Mouse (Mus musculus) c-Kit-positive CD71-positive TER-119-positive erythroid progenitor cells, embryonic 14.5 days (primary cell): ENCODE measurements around the gene Irgm1.
"Not testable (repeated sequence)": the region's sequence is repeated elsewhere in the genome, so short reads cannot be mapped to it uniquely, and the experiment has no call there.

ENCODE experiments used
- DNase-seq: peaks from one replicate; pipeline ENCODE4 v3.0.0-alpha.2; 2013; ENCODE audit warnings: low spot score

Gene Irgm1

DNA sequence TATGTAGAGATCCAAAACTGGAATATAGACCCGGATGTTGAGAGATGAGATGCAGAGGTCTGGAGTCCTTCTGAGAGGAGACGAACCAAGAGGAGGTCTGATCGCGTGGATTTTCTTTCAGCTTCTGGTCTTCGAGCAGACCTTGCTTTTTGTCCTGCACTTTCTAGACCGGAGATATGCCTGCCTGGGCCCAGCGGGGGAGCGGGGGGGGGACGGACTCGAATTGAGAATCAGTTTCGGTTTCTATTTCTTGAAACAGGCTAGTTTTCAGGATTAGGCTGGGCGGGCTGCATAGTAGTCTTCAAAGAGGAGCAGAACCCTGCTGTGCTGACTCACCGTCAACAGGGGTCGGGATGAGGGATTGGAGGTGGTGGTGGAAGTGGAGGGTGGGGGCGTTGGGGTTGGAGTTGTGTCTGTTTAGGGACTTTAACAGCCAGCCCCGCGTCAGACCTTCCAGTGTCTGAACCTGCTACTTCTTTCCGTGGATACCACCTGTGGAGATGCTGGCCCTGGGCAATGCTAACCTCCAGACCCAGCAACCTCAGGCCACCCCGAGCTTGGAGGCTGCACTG, at the start of gene Irgm1:
Irgm1 (minus strand) TSS at position 483 of the 572 bp plus-strand sequence.
- DNase-seq, result peak; percentile 76

- DNase-seq, result no peak
These were observed 46.9 kb upstream of the Irgm1 start for GRCm38 (mm10) chr11:48918380-48918779.

DNA sequence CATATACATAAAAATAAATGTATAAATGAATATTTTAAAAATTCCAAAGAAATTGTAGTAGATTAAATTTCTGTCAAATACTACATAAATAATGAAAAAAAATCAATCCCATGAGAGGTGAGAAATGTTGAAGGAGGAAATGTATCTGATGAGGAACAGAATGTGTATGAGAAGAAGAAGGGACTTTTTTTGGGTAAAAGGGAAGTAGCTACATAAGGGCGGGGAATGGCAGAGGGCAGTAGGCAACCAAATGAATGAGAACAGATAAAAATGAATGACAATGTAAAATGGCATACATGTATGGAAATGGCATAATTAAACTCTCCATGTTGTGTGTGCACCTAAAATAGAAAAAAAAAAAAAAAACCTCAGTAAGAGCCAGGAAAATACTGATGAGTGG, 42.1 kb upstream of the Irgm1 start:
- no peak for DNase-seq

DNA sequence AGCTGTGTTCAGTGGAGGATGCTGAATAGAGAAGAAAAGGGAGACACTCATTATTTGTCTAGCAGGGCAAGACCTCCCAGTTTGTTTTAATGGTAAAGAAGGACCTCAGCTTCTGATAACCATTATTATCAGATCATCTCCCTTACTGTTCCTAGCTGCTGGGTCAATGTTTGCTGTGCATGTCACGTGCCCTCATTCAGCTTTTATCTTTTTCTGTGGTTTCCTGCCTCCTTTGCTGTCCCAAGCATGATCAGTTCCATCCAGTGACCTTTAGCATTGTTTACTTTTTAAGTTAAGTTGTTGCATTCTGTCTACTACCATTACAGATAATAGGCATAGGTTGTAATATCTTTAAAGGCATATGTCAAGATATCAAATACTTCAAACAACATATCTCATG, 37.0 kb upstream of the Irgm1 start:
- DNase-seq, result no peak

GRCm38 (mm10) chr11:48902021-48902420, 30.5 kb upstream of the Irgm1 start, which contains the start of gene Gm5431:
TSS of gene Gm5431 (minus strand) at chr11:48902214.
- DNase-seq, result no peak

DNA sequence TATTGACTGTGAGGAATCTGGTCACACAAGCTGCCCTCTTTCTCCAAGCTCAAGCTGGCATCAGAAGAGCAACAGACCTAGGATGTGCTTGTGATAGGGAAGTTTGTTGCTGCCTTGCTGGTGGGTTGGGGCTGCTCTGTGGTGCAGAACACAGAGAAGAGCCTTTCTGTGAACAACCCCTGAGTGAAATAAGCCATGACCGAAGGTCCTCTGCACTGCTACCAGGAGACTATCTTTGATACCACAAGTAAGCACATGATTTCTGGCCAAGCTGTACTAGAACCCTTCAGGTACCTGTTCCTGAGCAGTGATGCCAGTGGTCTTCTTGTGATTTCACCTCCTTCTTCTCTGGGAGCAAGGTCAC, 30.1 kb upstream of the Irgm1 start:
- not testable (repeated sequence) for DNase-seq

DNA sequence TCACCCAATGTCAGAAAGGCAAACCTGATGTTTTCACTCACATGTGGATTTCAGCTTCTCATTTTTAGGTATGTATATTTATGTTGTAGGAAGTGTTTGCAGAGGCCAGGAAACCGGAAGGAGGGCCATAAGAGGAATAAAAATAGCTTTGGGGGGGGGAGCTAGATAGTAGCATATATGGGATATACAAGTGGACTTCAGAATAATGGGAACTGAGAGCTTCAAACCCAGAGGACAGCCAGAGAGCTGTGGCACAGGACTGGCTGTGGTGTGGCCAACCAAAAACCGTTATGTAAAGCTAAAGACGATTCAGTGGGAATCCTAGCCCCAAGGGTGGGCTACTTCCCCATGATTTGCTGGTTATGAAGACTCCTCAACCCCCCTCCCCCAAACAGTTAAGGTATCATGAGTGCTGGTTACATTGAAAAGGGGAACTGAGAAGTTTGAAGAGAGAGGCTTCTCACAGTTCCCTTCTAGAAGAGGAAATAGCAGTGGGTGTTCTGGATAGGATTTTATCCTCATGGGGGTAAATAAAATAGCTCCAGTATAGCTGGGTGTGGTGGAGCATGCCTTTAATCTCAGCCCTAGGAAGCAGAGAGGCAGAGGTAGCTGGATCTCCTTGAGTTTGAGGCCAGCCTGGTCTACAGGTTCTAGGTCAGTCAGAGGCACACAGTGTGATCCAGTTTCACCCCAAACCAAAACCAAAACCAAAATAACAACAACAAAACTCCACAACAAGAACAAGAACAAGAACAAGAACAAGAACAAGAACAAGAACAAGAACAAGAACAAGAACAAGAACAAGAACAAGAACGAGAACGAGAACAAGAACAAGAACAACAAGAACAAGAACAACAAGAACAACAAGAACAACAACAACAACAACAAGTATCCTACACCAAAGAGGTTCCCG, 29.4 kb upstream of the Irgm1 start:
- DNase-seq, result not testable (repeated sequence)

DNA sequence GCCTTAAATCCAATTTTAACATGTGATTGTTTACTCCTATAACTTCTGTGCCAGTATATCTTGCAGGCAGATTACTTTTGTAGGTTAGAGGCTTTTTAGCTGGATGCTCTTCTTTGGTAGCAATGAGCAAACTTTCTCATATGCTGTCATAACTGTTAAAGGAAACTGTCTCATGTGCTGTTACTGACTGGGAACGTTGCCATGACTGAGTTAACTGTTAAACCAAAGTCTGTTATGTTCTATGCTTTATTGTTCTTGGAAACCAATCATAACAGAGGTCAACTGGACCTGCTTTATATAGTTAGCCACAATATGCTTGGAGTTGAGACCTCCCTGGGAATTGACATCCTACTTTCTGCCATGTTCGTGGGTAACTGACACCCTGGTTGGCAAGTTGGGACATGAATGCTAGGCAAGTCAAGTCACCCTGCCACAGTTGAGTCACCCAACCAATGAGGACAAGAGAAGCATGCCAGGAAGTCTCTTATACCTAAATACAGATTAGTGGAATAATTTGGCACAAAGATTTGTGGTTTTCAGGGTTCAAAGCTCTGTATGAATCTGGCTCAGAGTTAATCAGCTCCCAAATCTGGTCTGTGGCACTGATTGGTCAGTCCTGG, 27.4 kb upstream of the Irgm1 start:
- no peak for DNase-seq

- no peak for DNase-seq
These were observed 5.2 kb upstream of the Irgm1 start for GRCm38 (mm10) chr11:48876680-48877079.

GRCm38 (mm10) chr11:48875343-48875837, 3.9 kb upstream of the Irgm1 start:
- DNase-seq, result not testable (repeated sequence)

- DNase-seq, result peak; percentile 73
These were observed 3.0 kb upstream of the Irgm1 start for GRCm38 (mm10) chr11:48874465-48874864.

GRCm38 (mm10) chr11:48873591-48874290, 2.3 kb upstream of the Irgm1 start:
- peak; percentile 83 for DNase-seq

- DNase-seq, result peak; percentile 32
These were observed 1.3 kb upstream of the Irgm1 start for GRCm38 (mm10) chr11:48872695-48873300.

- peak; percentile 53 for DNase-seq
These were observed 496 bp upstream of the Irgm1 start for GRCm38 (mm10) chr11:48871817-48872541.

DNA sequence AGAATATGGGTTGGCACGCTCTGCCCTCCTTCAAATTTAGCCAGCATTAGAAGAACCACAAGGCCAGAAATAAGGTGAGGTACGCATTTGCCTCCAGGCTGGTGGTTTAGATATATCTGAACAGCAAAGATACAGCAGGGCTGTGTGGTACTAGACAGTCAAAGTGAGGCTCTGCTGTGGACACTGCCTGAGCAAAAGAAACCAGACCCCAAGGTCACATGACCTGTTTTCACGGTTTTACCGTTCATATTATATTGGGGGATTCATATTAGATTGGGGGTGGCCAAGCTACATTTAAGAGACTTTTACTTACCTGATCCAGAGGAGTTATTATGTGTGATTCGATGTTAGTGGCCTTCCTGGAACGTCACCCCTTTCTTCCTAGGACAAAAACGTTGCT, 702 bp downstream of the Irgm1 start:
- no peak for DNase-seq

DNA sequence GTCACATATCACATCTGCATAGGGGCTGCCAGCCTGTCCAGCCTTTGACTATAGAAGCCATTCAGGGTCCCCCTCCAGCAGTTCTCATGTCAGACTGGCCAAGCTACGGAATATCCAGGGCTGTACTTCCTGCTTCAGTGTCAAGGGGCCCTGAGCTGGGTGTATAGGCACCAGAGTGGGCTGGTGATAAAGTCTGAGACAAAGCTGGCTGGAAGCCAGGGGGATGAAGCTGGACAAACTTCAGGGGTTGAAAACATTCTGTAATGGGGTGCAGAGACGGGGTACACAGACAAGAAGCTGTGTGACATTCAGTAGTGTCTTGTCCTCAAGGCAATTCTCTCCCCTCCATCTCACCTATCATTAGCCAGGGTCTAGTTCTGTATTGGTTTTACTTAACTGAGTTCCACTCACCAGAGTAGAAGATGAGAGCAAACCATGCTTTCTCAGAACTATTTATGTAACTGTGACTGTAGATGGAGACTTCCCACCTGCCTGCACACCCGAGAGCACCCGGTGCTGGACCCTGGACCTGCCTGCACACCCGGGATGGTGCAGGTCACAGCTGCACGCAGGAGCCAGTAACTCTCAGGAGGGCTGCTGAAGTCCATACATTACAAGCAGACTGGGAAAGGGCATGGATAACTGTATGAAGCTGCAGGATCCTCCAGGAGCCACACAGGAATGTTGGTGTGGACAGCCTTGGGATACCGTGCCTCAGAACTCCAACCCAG, 1.9 kb downstream of the Irgm1 start:
- DNase-seq, result peak; percentile 28

DNA sequence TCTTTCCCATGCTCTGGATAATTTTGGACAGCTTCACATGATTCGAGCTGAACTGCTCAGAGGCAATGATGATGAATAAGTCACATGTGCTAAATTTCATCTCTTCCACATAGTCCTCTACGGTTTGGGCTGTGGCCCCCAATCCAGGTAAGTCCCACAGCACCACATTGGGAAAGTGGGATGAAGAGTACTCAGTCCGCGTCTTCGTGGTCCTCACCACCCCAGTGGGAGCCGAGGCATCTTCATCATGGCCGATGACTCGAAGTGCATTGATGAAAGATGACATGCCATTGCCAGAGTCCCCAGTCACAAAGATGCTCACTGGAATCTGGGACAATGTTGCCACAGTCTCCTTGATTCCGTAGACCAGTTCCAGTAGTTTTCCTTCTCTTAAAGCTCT, 5.0 kb downstream of the Irgm1 start:
- DNase-seq, result no peak

- DNase-seq, result no peak
These were observed 7.7 kb downstream of the Irgm1 start for GRCm38 (mm10) chr11:48863808-48864207.

GRCm38 (mm10) chr11:48862784-48863319, 8.6 kb downstream of the Irgm1 start:
- DNase-seq, result no peak

- peak; percentile 81 for DNase-seq
These were observed 12.5 kb downstream of the Irgm1 start for GRCm38 (mm10) chr11:48859014-48859413.
